Mouse (Mus musculus): ENCODE data around the gene Rundc3a.

GRCm38 (mm10) chr11:102393238-102393634, at the start of gene Rundc3a:
- no peak for TF ChIP-seq CTCF (conservative IDR thresholded peaks at IDR 0.05; ENCODE audit: insufficient read depth, insufficient read length, low read depth, low read length)
- no peak for TF ChIP-seq POLR2A (IDR thresholded peaks at IDR 0.05; ENCODE audit: low read depth, low read length)
